Mouse (Mus musculus): ENCODE measurements around the gene Sp9. TPM values are rescaled to one million over a fixed set of nuclear protein-coding genes. Genes with fewer than 3 reads are reported as not detected.

Gene Sp9
- total RNA-seq, 2 experiments from 2014 or later, result not detected

GRCm38 (mm10) chr2:73275261-73276040 lies 3.7 kb downstream of the Sp9 start:
- DNase-seq, result no peak

- no peak for DNase-seq
Measured at GRCm38 (mm10) chr2:73276141-73276571, 4.4 kb downstream of the Sp9 start.

GRCm38 (mm10) chr2:73277021-73277708 lies 5.4 kb downstream of the Sp9 start:
- DNase-seq, result no peak

GRCm38 (mm10) chr2:73277709-73278075 lies 6.0 kb downstream of the Sp9 start:
- DNase-seq, result peak; percentile 26

- DNase-seq, result peak; percentile 94
Measured at GRCm38 (mm10) chr2:73278131-73278854, 6.6 kb downstream of the Sp9 start.

GRCm38 (mm10) chr2:73278869-73279268 lies 7.1 kb downstream of the Sp9 start:
- DNase-seq, result peak; percentile 23

- no peak for DNase-seq
Measured at GRCm38 (mm10) chr2:73279271-73280038, 7.7 kb downstream of the Sp9 start.

GRCm38 (mm10) chr2:73280356-73281047 lies 8.8 kb downstream of the Sp9 start:
- no peak for DNase-seq

- DNase-seq, result no peak
Measured at GRCm38 (mm10) chr2:73281048-73281661, 9.4 kb downstream of the Sp9 start.

- no peak for DNase-seq
Measured at GRCm38 (mm10) chr2:73281707-73282106, 10.0 kb downstream of the Sp9 start.

- DNase-seq, result no peak
Measured at GRCm38 (mm10) chr2:73285630-73286029, 13.9 kb downstream of the Sp9 start.

- DNase-seq, result no peak
Measured at GRCm38 (mm10) chr2:73291130-73291529, 19.4 kb downstream of the Sp9 start.

GRCm38 (mm10) chr2:73295023-73295422 lies 23.3 kb downstream of the Sp9 start:
- DNase-seq, result no peak

GRCm38 (mm10) chr2:73298154-73298553 lies 26.4 kb downstream of the Sp9 start:
- no peak for DNase-seq

GRCm38 (mm10) chr2:73298841-73299240 lies 27.1 kb downstream of the Sp9 start:
- no peak for DNase-seq

- no peak for DNase-seq
Measured at GRCm38 (mm10) chr2:73301979-73302378, 30.3 kb downstream of the Sp9 start.

GRCm38 (mm10) chr2:73302722-73303121 lies 31.0 kb downstream of the Sp9 start:
- DNase-seq, result no peak

GRCm38 (mm10) chr2:73304506-73304905 lies 32.8 kb downstream of the Sp9 start:
- no peak for DNase-seq

- DNase-seq, result no peak
Measured at GRCm38 (mm10) chr2:73306006-73306405, 34.3 kb downstream of the Sp9 start.

GRCm38 (mm10) chr2:73312152-73313116 lies 40.7 kb downstream of the Sp9 start, which contains the start of the genes Scrn3 and Cir1:
Scrn3 (plus strand) TSS chr2:73312601.
Cir1 (minus strand) TSS chr2:73312701.
- peak; percentile 96 for DNase-seq

Data from heart, postnatal 4 days (tissue).